Mouse (Mus musculus) brain, embryonic 14.5 days (tissue): ENCODE results near the gene Nckap5l. TPM values are rescaled to one million over a fixed set of nuclear protein-coding genes. Genes with fewer than 3 reads are reported as not detected.

ENCODE experiments used
- DNase-seq: peaks from one replicate; pipeline ENCODE4 v3.0.0-alpha.2; 2011; ENCODE audit warnings: low read depth
- CTCF ChIP-seq: fragments of 200-500 bp; IDR thresholded peaks from 2 replicates; pipeline ENCODE4 v1.5.1; 2012; ENCODE audit warnings: inconsistent platforms, mild to moderate bottlenecking, moderate library complexity, borderline replicate concordance; ENCODE audit not compliant: insufficient read depth, insufficient read length; ENCODE audit errors: extremely low read depth
- POLR2A ChIP-seq: fragments of 200-500 bp; IDR thresholded peaks from 2 replicates; pipeline ENCODE4 v1.6.1; 2012; ENCODE audit warnings: mild to moderate bottlenecking, inconsistent platforms, borderline replicate concordance; ENCODE audit not compliant: poor library complexity, insufficient read depth, insufficient read length, severe bottlenecking; ENCODE audit errors: extremely low read depth
- polyA plus RNA-seq: library from polyadenylated mRNA; depleted of rRNA; stranded (reverse); fragments of >200 nt; gene quantifications from 2 replicates; pipeline ENCODE4 v1.2.3, GENCODE M21; 2012

Gene Nckap5l
- polyA plus RNA-seq, 1 experiment = 29.0 TPM

- DNase-seq = no peak
- TF ChIP-seq POLR2A (no peak), CTCF (no peak)
Measured at GRCm38 (mm10) chr15:99421676-99422075, 35.9 kb downstream of the Nckap5l start.

DNA sequence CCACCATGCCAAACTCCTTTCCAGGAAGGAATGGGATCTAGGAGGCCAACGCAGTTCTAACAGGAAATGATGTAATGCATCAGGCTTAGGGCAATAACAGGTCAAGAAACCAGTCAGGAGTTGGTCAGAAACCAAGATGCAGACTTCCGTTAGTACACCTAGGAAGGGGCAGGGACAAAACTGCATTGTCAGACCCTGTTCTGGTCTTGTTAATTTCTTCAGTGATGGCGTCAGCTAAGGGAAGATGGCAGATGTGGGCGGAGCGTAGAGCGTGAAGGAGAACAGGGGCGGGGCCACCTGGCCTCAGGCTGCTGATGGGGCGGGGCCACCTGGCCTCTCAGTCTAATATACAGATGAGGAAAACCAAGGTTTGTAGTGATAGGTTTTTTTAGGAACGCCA is 36.4 kb downstream of the Nckap5l start:
- peak; percentile 20 for DNase-seq
- TF ChIP-seq CTCF (no peak), POLR2A (no peak)

DNA sequence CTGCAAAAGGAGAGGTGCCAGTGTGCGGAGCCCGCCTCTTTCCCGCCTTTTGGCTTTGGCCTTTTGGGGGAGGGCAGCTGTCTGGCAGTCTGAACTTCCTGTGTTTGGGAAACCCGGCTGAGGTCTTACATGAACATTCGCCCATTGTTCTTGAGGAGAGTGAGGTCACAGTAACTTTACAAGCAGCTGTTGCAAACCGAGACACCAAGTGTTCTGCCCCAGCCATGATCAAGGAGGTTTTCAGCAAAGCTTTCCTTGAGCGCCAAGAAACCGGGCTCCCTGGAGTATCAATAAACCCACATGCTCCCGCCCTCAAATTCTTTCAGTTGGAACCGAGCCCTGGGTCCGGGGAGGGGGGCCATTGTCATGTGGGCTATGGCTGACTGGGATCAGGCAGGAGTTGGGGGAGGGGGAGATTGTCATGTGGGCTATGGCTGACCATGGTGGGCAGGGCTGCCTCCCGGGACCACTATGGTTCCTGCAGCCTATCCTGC is 37.0 kb downstream of the Nckap5l start:
- DNase-seq = peak; percentile 93
- no peak for TF ChIP-seq POLR2A

GRCm38 (mm10) chr15:99420101-99420500 is 37.4 kb downstream of the Nckap5l start:
- DNase-seq = no peak
- TF ChIP-seq POLR2A = no peak
- TF ChIP-seq CTCF = no peak

GRCm38 (mm10) chr15:99417692-99418271 is 39.8 kb downstream of the Nckap5l start:
- DNase-seq = no peak
- no peak for TF ChIP-seq POLR2A

DNA sequence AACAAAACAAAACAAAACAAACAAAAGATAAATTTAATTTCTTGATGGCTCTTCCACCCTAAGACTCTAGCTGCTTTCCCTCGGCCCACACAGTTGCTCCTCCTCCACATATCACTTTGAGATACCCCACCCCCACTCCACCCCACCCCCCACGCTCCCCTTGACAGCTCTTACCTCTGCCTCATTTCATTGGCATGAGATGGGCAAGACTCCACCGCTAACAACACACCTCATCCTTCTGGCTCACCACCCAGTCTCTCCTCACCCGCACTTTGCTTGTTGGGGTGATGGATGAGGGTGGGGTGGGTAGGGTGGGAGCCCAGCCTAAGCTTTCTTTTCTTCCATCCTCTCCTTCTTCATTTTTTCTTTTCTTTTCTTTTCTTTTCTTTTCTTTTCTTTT is 40.6 kb downstream of the Nckap5l start:
- TF ChIP-seq CTCF = no peak
- TF ChIP-seq POLR2A = no peak
- DNase-seq = no peak

GRCm38 (mm10) chr15:99416348-99416882 is 41.1 kb downstream of the Nckap5l start:
- DNase-seq = peak; percentile 94
- TF ChIP-seq POLR2A (no peak), CTCF (peak; percentile 100)

DNA sequence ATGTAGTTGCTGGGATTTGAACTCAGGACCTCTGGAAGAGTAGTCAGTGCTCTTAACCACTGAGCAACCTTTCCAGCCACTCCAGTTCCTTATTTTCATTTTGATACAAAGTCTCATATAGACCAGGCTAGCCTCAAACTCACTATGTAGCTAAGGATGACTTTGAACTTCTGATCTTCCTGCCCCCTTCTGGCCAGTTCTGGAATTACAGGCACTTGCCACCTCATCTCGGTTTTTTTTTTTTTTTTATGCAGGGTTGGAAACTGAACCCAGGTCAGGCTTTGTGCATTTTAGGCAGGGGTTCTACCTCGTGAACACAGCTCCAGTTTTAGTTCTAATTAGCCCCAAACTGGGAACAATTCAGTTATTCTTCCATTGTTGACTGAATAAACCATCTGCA is 41.8 kb downstream of the Nckap5l start:
- no peak for DNase-seq

GRCm38 (mm10) chr15:99411747-99412146 is 45.8 kb downstream of the Nckap5l start:
- peak; percentile 28 for DNase-seq

More for the DNA sequence above, 41.8 kb downstream of the Nckap5l start:
- TF ChIP-seq CTCF = peak; percentile 60; the same call in 1 of the 2 replicates
- TF ChIP-seq POLR2A = no peak

DNA sequence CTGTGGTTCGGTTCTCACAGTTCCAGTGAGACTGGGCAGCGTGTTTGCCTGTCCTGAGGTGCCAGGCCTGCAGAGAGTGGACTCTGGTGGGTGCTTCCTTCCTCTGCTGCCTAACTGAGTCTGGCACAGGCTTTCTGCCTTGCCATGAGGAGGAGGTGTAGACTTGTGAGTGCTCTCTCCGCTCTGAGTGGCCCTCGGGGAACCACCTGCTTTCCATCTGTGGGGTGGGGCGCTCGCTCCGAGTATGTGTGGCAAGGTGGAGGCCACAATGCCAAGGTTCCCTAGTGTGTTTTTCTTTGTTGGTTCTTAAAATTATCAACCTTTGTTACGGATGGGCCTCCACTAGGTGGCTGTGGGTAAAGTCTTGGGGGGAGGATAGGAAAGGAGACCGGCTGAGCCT is 48.7 kb downstream of the Nckap5l start:
- TF ChIP-seq CTCF (no peak), POLR2A (no peak)
- DNase-seq = no peak

More at GRCm38 (mm10) chr15:99411747-99412146, 45.8 kb downstream of the Nckap5l start:
- TF ChIP-seq POLR2A = no peak
- TF ChIP-seq CTCF = no peak

GRCm38 (mm10) chr15:99406986-99407570 is 50.5 kb downstream of the Nckap5l start:
- DNase-seq = no peak
- no peak for TF ChIP-seq CTCF
- TF ChIP-seq POLR2A = no peak

GRCm38 (mm10) chr15:99405150-99405549 is 52.4 kb downstream of the Nckap5l start:
- no peak for DNase-seq

GRCm38 (mm10) chr15:99403159-99403889 is 54.2 kb downstream of the Nckap5l start:
- no peak for DNase-seq
- TF ChIP-seq POLR2A = no peak
- no peak for TF ChIP-seq CTCF

More at GRCm38 (mm10) chr15:99405150-99405549, 52.4 kb downstream of the Nckap5l start:
- TF ChIP-seq CTCF (no peak), POLR2A (no peak)
